Mouse (Mus musculus) heart, postnatal 25 days (tissue): ENCODE measurements around the gene Kif6. TPM values are rescaled to one million over a fixed set of nuclear protein-coding genes. Genes with fewer than 3 reads are reported as not detected.
A peak's percentile ranks its signal among the peaks of the same experiment; 100 is the strongest.

Source experiments
- DNase-seq: peaks from one replicate; pipeline ENCODE4 v3.0.0; 2022; ENCODE audit warnings: low spot score
- intact Hi-C: fragments of 180-260 bp; cut with DNase I; formaldehyde crosslinking; loops from one replicate; pipeline ENCODE4 v1.15.1; 2025
- total RNA-seq, 2 experiments: library from RNA; stranded (reverse); gene quantifications; 2 replicates each; pipeline ENCODE4 v1.2.3; 2021

Kif6 gene
- total RNA-seq = 1 to 10 TPM; 1.4 to 4.2 TPM

- intact Hi-C loops = no loop called here
- peak; percentile 57 for DNase-seq
Observed at GRCm38 (mm10) chr17:49614577-49615235, at the start of gene Kif6. TSS of gene Kif6 (plus strand) at chr17:49615136.

- DNase-seq = no peak
- intact Hi-C loops = loop anchor here (10.0 kb wide), 1 partner anchor 186 kb away; no protein-coding TSS in a partner anchor
Observed at GRCm38 (mm10) chr17:49568717-49569116, 46.2 kb upstream of the Kif6 start.

- intact Hi-C loops = no loop called here
- DNase-seq = no peak
Observed at GRCm38 (mm10) chr17:49577321-49577720, 37.6 kb upstream of the Kif6 start.

- no peak for DNase-seq
- intact Hi-C loops = no loop called here
Observed at GRCm38 (mm10) chr17:49582471-49582870, 32.5 kb upstream of the Kif6 start.

GRCm38 (mm10) chr17:49590051-49590450 lies 24.9 kb upstream of the Kif6 start:
- intact Hi-C loops = no loop called here
- no peak for DNase-seq

- intact Hi-C loops = loop anchor here (10.0 kb wide), 1 partner anchor 131 kb away; no protein-coding TSS in a partner anchor
- DNase-seq = no peak
Observed at GRCm38 (mm10) chr17:49605397-49605796, 9.5 kb upstream of the Kif6 start.

- intact Hi-C loops = loop anchor here (10.0 kb wide), 1 partner anchor 133 kb away; no protein-coding TSS in a partner anchor
- no peak for DNase-seq
Observed at GRCm38 (mm10) chr17:49607351-49608027, 7.4 kb upstream of the Kif6 start.

- no peak for DNase-seq
- intact Hi-C loops = no loop called here
Observed at GRCm38 (mm10) chr17:49610296-49610695, 4.6 kb upstream of the Kif6 start.

GRCm38 (mm10) chr17:49615241-49615651 lies 310 bp downstream of the Kif6 start:
- DNase-seq = no peak
- intact Hi-C loops = no loop called here

- intact Hi-C loops = no loop called here
- no peak for DNase-seq
Observed at GRCm38 (mm10) chr17:49624572-49624971, 9.6 kb downstream of the Kif6 start.

- DNase-seq = no peak
- intact Hi-C loops = no loop called here
Observed at GRCm38 (mm10) chr17:49627011-49627794, 12.3 kb downstream of the Kif6 start.

GRCm38 (mm10) chr17:49628875-49629274 lies 13.9 kb downstream of the Kif6 start:
- no peak for DNase-seq
- intact Hi-C loops = no loop called here

- intact Hi-C loops = no loop called here
- DNase-seq = no peak
Observed at GRCm38 (mm10) chr17:49633041-49633440, 18.1 kb downstream of the Kif6 start.

GRCm38 (mm10) chr17:49641903-49642302 lies 27.0 kb downstream of the Kif6 start:
- intact Hi-C loops = no loop called here
- DNase-seq = no peak

GRCm38 (mm10) chr17:49642336-49642735 lies 27.4 kb downstream of the Kif6 start:
- no peak for DNase-seq
- intact Hi-C loops = no loop called here

GRCm38 (mm10) chr17:49642889-49643490 lies 28.1 kb downstream of the Kif6 start:
- intact Hi-C loops = no loop called here
- DNase-seq = no peak

GRCm38 (mm10) chr17:49646267-49646666 lies 31.3 kb downstream of the Kif6 start:
- intact Hi-C loops = no loop called here
- no peak for DNase-seq

- no peak for DNase-seq
- intact Hi-C loops = no loop called here
Observed at GRCm38 (mm10) chr17:49648970-49649369, 34.0 kb downstream of the Kif6 start.

- DNase-seq = no peak
- intact Hi-C loops = no loop called here
Observed at GRCm38 (mm10) chr17:49649394-49649793, 34.5 kb downstream of the Kif6 start.

- DNase-seq = no peak
- intact Hi-C loops = no loop called here
Observed at GRCm38 (mm10) chr17:49650366-49650765, 35.4 kb downstream of the Kif6 start.
